Mouse (Mus musculus): ENCODE measurements around the gene Kdm6b.
"Not testable (repeated sequence)": the region's sequence is repeated elsewhere in the genome, so short reads cannot be mapped to it uniquely, and the experiment has no call there.

The Kdm6b gene

GRCm38 (mm10) chr11:69406282-69406681 lies 7.2 kb downstream of the Kdm6b start:
- DNase-seq (ENCODE audit: low spot score in 2 of 2) = no peak

- no peak for DNase-seq (ENCODE audit: low spot score in 2 of 2)
Measured at GRCm38 (mm10) chr11:69405397-69406200, 7.9 kb downstream of the Kdm6b start.

- DNase-seq (ENCODE audit: low spot score in 2 of 2) = no peak
Measured at GRCm38 (mm10) chr11:69404595-69405396, 8.7 kb downstream of the Kdm6b start.

GRCm38 (mm10) chr11:69403691-69404594 lies 9.5 kb downstream of the Kdm6b start:
- no peak for DNase-seq (ENCODE audit: low spot score in 2 of 2)

- DNase-seq (ENCODE audit: low spot score in 2 of 2) = no peak
Measured at GRCm38 (mm10) chr11:69401987-69402386, 11.5 kb downstream of the Kdm6b start.

GRCm38 (mm10) chr11:69401210-69401637 lies 12.3 kb downstream of the Kdm6b start:
- peak; percentile 63 to 84 for DNase-seq (ENCODE audit: low spot score in 2 of 2)

GRCm38 (mm10) chr11:69400083-69400850 lies 13.2 kb downstream of the Kdm6b start:
- no peak for DNase-seq (ENCODE audit: low spot score in 2 of 2)

GRCm38 (mm10) chr11:69399201-69400082 lies 14.0 kb downstream of the Kdm6b start:
- DNase-seq (ENCODE audit: low spot score in 2 of 2) = peak in 1 of 2 experiments; percentile 26

GRCm38 (mm10) chr11:69398486-69399200 lies 14.8 kb downstream of the Kdm6b start:
- no peak for DNase-seq (ENCODE audit: low spot score in 2 of 2)

- peak in 1 of 2 experiments; percentile 22 for DNase-seq (ENCODE audit: low spot score in 2 of 2)
Measured at GRCm38 (mm10) chr11:69398059-69398458, 15.4 kb downstream of the Kdm6b start, which contains the start of gene Tmem88. Gene Tmem88 (minus strand): TSS chr11:69398234.

- peak in 1 of 2 experiments; percentile 19 for DNase-seq (ENCODE audit: low spot score in 2 of 2)
Measured at GRCm38 (mm10) chr11:69397581-69398057, 15.9 kb downstream of the Kdm6b start.

GRCm38 (mm10) chr11:69396772-69397171 lies 16.7 kb downstream of the Kdm6b start:
- no peak for DNase-seq (ENCODE audit: low spot score in 2 of 2)

- DNase-seq (ENCODE audit: low spot score in 2 of 2) = peak in 1 of 2 experiments; percentile 91
Measured at GRCm38 (mm10) chr11:69395634-69396373, 17.7 kb downstream of the Kdm6b start.

- peak; percentile 62 to 81 for DNase-seq (ENCODE audit: low spot score in 2 of 2)
Measured at GRCm38 (mm10) chr11:69395235-69395633, 18.2 kb downstream of the Kdm6b start, which contains the start of the genes Naa38 and Cyb5d1. Gene Naa38 (plus strand): TSS chr11:69395487. Gene Cyb5d1 (minus strand): TSS chr11:69395631.

GRCm38 (mm10) chr11:69394591-69395167 lies 18.8 kb downstream of the Kdm6b start:
- not testable (repeated sequence) for DNase-seq (ENCODE audit: low spot score in 2 of 2)

GRCm38 (mm10) chr11:69390400-69391034 lies 23.0 kb downstream of the Kdm6b start:
- DNase-seq (ENCODE audit: low spot score in 2 of 2) = peak in 1 of 2 experiments; percentile 73
